Mouse (Mus musculus) left cerebral cortex, adult 8-10 months (tissue): ENCODE results near the gene Dnmt3a. TPM values are rescaled to one million over a fixed set of nuclear protein-coding genes. Genes with fewer than 3 reads are reported as not detected.

ENCODE experiments used
- DNase-seq, 2 experiments: peaks; one replicate each; pipeline ENCODE4 v3.0.0; 2022; ENCODE audit warnings: low spot score in 2 of 2
- total RNA-seq, 4 experiments: library from RNA; stranded (reverse); gene quantifications; 2 replicates each; pipeline ENCODE4 v1.2.4; 2022

The Dnmt3a gene
- total RNA-seq, 4 experiments from 2014 or later, result 101 to 108 (median 103) TPM

DNA sequence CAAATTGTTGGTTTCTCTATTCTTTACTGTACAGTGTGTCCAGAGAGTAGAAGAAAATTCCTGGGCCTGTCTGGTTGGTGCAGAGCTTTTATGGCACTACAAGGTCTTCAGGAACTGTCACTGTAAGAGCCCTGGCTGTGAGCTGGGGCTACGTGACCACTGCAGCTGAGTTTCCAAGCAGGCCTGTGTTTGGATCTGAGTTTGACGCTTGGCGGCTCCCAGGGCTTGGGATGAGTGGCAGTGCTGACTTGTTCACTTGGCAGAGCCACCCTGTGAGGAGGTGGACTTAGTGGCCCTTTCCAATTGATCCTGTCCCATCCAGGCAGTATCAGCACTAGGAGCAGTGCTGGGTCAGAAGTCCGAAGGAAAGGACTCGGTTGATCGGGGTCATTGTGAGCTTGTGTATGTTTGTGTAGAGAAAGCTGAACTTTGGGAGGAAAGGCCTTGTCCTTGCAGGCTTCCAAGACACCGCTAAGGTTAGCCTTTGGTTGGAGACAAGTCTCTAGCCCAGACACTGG lies 106.1 kb downstream of the Dnmt3a start:
- no peak for DNase-seq

DNA sequence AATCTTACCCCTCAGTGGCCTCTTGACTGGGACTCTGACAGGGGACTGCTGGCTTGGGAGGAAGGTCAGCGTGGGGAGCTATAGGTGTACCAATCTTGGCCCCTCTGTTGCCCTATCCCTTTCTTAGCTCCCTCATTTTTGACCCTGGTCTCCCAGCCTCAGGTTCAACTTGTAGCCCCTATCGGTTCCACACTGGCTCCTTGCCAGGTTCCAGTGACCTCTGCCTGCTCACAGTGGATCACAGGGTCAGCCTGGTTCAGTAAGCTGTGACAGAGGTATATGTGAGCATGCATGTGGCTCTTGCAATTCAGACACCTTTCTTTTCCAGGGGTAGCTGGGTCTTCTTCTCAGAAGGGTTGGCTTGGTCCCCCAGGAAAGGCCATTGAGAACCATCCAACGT lies 110.0 kb downstream of the Dnmt3a start:
- no peak for DNase-seq

DNA sequence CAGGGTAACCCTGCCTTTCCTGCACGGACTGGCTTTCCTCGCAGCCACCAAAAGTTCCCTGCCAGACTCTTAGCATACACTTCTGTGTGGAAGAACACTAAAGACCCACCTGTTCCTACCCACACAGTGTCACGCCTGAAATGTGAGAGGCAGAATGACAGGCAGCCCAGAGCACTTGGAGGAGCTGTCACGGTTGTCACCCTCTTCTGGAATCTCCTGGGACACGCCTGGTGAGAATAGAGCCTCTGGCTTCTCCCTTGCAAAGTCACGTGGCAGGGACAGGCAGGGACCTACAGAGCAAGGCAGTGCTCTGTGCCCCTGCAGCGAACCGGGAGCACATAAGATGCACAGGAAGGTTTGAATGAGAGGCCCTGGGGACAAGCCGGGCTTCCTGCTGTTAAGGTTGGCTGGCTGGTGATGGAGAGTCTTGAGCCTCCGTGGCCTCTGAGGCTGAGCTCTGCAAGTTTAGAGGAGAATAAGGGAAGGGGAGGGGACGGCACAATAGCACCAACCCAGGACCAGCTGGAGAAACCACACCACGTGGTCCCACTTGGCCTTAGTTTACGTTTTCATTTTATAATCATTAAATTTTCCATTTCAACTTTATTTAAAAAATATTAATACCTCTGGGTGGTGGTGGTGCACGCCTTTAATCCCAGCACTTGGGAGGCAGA lies 112.0 kb downstream of the Dnmt3a start:
- DNase-seq, result no peak

DNA sequence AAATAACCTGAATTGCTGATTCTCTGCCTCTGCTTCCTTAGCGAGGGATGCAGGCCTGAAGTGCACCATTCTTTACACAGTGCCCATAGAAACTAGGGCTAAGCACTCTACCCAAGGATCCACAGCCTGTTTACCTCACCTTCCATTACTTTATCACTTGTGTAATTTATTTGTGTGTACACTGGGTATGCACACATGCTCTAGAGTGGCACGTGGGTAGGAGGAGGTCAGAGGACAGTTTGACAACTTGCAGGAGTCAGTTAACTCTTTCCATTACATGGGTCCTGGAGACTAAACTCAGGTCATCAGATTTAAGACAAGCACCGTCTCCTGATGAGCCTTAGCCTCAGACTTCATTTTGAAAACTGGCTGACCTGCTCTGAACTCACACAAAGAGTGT lies 112.8 kb downstream of the Dnmt3a start:
- DNase-seq, result no peak

DNA sequence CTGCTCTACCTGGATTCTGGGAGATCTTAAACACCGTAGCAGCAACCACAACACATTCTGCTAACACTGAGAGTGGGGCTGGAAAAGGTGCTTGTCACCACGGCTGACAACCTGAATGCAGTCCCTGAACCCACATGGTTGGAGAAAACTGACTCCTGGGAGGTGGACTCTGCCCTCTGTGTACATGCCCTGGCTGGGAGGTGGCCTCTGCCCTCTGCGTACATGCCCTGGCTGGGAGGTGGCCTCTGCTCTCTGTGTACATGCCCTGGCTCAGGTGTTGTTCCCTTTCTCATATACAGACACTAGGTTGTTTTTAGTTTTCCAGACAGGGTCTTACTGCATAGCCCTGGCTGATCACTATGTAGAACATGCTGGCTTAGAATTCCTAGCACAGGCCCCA lies 113.6 kb downstream of the Dnmt3a start:
- no peak for DNase-seq

DNA sequence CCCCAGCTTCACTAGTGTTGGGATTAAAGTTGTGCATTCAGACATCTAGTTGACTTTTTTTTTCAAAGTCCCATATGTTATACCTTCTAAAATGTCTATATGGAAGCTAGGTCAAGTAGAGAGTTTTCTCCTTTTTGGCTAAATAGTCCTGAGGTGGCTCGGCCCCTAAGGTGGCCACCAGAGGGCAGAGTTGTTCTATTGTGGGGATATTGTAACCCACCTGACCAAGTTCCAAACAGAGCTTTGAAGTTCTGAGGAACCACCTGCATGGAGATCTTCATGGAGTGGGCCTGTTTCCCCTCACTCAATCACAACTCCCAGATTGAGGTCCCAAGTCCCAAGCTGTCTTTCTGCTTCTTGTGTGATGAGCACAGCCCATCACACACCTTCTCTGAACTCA lies 120.3 kb downstream of the Dnmt3a start:
- peak in 1 of 2 experiments; percentile 53 for DNase-seq

DNA sequence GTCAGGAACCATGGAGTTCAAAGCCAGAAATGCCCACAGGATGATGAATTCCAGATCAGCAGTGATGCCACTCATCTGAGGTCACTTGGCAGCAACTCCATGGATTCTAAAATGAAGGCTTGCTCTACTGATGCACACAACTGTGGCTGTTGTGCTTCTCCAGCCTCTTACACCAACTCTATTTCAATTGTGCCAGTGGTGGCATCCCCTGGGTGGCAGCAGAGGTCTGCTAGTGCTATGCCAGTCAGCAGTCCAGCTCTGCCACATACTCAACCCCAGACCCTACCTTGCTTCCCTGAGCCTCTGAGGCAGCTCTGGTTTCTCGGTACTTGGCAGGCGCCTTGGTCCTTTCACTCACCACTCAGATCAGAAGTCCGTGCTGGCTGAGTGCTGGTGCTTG lies 123.0 kb downstream of the Dnmt3a start:
- DNase-seq, result no peak

DNA sequence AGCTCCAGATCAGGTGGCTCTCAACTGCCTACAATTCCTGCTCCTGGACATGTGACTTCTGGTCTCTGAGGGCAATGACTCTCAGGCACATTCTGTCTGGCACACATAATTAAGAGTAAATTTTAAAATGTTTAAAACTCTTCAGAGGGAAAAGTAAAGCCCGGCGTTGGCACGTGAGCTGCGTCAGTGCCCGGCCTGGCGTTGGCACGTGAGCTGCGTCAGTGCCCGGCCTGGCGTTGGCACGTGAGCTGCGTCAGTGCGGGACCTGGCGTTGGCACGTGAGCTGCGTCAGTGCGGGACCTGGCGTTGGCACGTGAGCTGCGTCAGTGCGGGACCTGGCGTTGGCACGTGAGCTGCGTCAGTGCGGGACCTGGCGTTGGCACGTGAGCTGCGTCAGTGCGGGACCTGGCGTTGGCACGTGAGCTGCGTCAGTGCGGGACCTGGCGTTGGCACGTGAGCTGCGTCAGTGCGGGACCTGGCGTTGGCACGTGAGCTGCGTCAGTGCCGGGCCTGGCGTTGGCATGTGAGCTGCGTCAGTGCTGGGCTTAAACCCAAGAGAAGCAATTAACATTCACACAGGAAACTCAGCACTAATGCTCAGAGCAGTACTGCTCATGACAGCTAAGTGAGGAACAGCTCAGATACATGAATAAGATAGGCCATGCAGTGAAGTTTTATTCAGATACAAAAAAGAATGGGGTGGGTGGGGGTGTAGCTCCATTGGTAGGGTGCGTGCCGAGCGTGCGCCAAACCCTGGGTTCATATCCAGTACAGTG lies 124.5 kb downstream of the Dnmt3a start:
- DNase-seq, result peak in 1 of 2 experiments; percentile 53

DNA sequence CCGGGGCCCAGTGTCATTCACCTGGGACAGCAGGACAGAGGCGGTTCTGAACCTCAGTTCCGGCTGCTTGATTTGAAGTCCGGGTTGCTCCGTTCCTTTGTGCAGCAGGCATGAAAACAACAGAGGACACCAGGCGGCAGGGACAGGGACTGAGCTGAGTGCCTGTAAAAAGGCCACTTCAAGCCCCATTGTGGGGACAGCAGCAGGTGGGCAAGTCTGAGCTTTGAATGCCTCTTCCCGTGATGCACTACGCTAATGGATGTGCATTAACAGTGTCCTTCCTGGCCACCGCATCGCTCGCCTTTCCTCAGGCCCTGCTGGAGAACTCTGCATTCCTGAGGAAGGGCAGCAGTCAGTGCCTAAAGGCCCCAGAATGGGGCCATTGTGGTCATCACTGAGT lies 136.2 kb downstream of the Dnmt3a start:
- DNase-seq, result no peak

DNA sequence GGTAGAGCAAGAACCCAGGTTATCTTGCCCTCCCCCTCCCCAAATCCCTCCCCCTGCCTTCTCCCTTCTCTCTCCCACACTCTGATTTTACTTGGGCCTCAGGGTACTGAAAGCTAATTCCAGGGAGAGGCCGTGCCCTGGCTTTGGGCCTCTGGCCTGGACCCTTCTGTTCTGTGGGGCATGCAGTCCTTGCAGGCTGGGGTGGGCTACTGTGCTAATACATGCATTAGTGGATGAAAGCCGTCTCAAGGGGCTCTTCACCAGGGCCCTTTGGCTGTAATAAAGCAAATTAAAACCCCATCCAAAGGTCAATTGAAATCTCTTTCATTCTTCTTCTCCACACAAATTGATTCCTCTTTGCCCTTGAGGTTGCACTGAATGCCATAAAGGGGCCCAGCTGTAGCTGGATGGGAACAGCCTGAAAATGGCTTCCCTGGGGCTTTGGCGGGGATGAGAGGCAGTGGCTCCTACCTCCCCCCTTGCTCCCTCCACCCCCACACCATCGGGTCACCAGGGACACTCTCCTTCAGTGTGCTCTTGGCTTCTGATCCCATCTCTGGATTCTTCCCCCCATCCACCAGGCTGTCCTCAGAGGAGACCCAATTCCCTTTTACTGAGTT lies 138.8 kb downstream of the Dnmt3a start:
- no peak for DNase-seq

DNA sequence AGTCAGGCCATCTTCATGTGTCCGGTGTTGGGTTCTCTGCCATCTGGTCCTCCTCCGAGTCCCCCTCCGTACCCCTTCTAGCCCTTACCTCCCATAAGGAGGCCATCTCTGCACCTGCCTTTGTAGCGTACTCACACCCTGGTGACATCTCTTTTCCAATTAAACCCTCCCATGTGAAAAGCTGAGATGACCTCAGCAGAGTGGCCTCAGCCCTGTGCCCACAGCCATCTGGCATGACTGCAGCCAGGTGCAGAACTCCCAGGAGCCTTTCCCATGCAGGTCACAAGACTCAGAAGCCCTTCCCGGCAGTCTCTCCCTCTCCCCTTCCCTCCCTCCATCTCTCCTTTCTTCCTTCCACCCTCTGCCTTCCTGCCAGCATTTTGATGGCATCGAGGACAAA lies 141.7 kb downstream of the Dnmt3a start:
- DNase-seq, result no peak

DNA sequence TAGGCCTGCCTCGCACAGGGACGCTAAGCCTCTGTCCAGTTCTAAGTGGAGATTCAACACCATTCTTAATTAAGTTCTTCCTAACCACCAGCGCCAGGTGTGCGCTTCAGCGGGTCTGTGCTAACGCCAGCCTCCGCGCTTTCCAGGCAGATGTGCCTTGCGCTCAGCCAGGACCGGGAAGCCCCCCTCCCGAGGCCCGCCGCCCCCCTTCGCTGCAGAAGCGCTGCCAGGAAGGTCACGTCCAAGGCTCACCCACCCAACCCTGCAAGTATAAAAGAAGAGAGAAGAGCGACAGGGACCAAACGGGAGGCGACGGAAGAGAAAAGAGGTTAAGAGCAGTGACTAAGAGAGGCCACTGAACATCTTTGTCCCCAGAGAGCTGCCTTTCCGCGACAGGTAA lies 148.8 kb downstream of the Dnmt3a start, which contains the start of gene Pomc:
Gene Pomc (plus strand): TSS at position 301 of the 400 bp plus-strand sequence.
- DNase-seq, result no peak

DNA sequence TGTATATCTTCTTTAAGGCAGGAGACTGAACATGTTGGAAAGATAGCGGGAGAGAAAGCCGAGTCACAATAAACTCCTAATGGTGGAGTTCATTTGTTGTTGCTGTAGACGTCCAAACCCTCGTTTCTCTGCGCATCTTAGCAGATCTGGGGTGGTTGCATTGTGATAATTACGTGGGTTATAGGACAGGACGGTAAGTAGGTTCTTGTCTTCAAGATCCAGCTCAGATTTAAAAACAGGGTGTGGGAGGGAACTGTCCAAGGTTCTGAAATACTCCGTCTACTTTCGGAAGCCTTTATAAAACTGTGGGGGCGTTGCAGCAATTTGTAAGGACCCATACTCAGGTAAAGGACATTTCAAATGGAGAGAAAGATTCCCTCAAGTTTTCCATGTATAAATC lies 149.6 kb downstream of the Dnmt3a start:
- DNase-seq, result no peak

DNA sequence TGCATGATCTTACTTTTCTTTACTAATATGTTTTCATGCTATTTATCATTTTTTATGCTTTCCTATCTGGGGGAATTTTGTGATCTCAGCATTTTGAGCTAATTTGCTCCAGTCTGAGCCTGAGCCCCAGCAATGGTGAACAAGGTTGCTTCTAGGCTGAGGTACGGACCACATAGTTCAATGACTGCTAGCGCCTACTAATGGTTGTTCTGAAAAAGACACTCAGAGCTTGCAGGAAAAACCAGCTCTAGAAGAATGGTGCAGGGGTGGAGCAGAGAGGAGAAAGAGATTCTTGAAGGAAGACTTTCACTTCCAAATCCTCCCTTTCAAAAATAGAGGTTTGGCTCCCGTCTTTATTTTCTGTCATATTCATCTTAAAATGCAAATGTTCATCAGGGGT lies 150.5 kb downstream of the Dnmt3a start:
- no peak for DNase-seq

DNA sequence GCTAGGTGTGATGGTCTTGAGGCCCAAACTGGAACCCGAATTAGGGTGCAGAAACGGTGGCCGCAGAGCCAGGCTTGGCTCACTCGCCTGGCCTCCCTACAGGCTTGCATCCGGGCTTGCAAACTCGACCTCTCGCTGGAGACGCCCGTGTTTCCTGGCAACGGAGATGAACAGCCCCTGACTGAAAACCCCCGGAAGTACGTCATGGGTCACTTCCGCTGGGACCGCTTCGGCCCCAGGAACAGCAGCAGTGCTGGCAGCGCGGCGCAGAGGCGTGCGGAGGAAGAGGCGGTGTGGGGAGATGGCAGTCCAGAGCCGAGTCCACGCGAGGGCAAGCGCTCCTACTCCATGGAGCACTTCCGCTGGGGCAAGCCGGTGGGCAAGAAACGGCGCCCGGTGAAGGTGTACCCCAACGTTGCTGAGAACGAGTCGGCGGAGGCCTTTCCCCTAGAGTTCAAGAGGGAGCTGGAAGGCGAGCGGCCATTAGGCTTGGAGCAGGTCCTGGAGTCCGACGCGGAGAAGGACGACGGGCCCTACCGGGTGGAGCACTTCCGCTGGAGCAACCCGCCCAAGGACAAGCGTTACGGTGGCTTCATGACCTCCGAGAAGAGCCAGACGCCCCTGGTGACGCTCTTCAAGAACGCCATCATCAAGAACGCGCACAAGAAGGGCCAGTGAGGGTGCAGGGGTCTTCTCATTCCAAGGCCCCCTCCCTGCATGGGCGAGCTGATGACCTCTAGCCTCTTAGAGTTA lies 154.2 kb downstream of the Dnmt3a start:
- DNase-seq, result peak; percentile 72 to 82

DNA sequence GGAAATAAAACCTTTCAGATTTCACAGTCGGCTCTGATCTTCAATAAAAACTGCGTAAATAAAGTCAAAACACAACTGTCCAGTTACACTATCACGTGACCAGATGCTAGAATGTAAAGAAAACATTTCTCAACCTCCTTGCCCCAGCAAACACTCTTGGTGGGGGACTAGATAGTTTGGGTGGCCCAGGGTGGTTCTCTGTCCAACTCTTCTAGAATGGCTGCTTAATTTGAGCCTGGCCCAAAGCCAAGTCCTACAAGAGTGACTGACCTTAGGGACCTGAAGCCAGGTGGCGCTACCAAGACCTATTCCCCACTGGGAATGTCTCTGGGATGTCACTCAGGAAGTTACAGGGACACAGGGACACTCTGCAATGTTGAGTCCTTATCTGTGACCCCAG lies 154.7 kb downstream of the Dnmt3a start:
- DNase-seq, result no peak

Other genes starting within 250 kb of the Dnmt3a start
- 100 to 1,000 TPM; 117 to 137 (median 128) TPM for gene Dtnb, start 233.6 kb upstream of the Dnmt3a start, total RNA-seq
- 1 to 10 TPM; 2.3 to 9.3 (median 2.8) TPM for gene Pomc, start 148.9 kb downstream of the Dnmt3a start, total RNA-seq
- gene Efr3b, start 232.9 kb downstream of the Dnmt3a start, total RNA-seq, result 100 to 1,000 TPM; 116 to 119 (median 117) TPM